Mouse (Mus musculus) midbrain, embryonic 10.5 days (tissue): Measurements from ENCODE around the gene Cabp1. TPM values are rescaled to one million over a fixed set of nuclear protein-coding genes. Genes with fewer than 3 reads are reported as not detected.

ENCODE experiments used
- DNase-seq: peaks from one replicate; pipeline ENCODE4 v3.0.0-alpha.2; 2017; ENCODE audit warnings: low spot score
- H3K27ac ChIP-seq: fragments of 300-500 bp; sonication (generic); replicated peaks from 2 replicates; pipeline ENCODE4 v1.5.1; 2016; ENCODE audit warnings: mild to moderate bottlenecking
- H3K27me3 ChIP-seq: fragments of 300-500 bp; sonication (generic); 2 replicates; pipeline ENCODE4 v1.6.1; 2016; ENCODE audit warnings: low read depth, mild to moderate bottlenecking; ENCODE audit not compliant: poor library complexity, severe bottlenecking
- H3K36me3 ChIP-seq: fragments of 300-500 bp; sonication (generic); 2 replicates; pipeline ENCODE4 v1.6.1; 2016; ENCODE audit warnings: mild to moderate bottlenecking, moderate library complexity
- H3K4me1 ChIP-seq: fragments of 300-500 bp; sonication (generic); 2 replicates; pipeline ENCODE4 v1.6.1; 2016
- H3K4me3 ChIP-seq: fragments of 300-500 bp; sonication (generic); 2 replicates; pipeline ENCODE4 v1.5.1; 2016; ENCODE audit warnings: mild to moderate bottlenecking, moderate library complexity
- H3K9me3 ChIP-seq: fragments of 300-500 bp; sonication (generic); replicated peaks from 2 replicates; pipeline ENCODE4 v1.6.1; 2016; ENCODE audit warnings: mild to moderate bottlenecking
- WGBS: fragments of 180-500 bp; shearing (Covaris S2); methylation state at CpG from one replicate; pipeline ENCODE4 v1.1.7; 2016; 5-methylcytosine and 5-hydroxymethylcytosine counted together
- polyA plus RNA-seq: library from polyadenylated mRNA; unstranded; fragments of >200 nt; fragmentation: Nextera tagmentation; extraction: Ambion mirVana; gene quantifications from 2 replicates; pipeline ENCODE4 v1.2.1, GENCODE M21; 2016

The Cabp1 gene
- polyA plus RNA-seq, 1 experiment from 2014 or later = 1.3 TPM

- Histone ChIP-seq H3K4me1 (peaks cover 26% of the 10 kb centered on the region), H3K27me3 (peaks cover 64% of the 10 kb centered on the region), H3K36me3 (no peaks in the 10 kb centered on the region), H3K27ac (peak overlapping the region; percentile 86), H3K9me3 (no peaks in the 10 kb centered on the region), H3K4me3 (peak overlapping the region; percentile 49)
- 12% methylated on average over 23 of the region's 23 CpGs for WGBS
- DNase-seq = peak; percentile 45
These were observed 9.8 kb upstream of the Cabp1 start for GRCm38 (mm10) chr5:115203735-115204561.

- Histone ChIP-seq H3K27me3 (peaks cover 87% of the 10 kb centered on the region), H3K4me3 (peak overlapping the region; percentile 79), H3K4me1 (peaks cover 34% of the 10 kb centered on the region), H3K27ac (peak overlapping the region; percentile 77), H3K9me3 (no peaks in the 10 kb centered on the region), H3K36me3 (no peaks in the 10 kb centered on the region)
- DNase-seq = no peak
- 6% methylated on average over 12 of the region's 12 CpGs for WGBS
These were observed 543 bp upstream of the Cabp1 start for GRCm38 (mm10) chr5:115194626-115195221.

GRCm38 (mm10) chr5:115193226-115193625, 955 bp downstream of the Cabp1 start:
- H3K4me1 ChIP-seq = peaks cover 34% of the 10 kb centered on the region
- H3K36me3 ChIP-seq = no peaks in the 10 kb centered on the region
- peak overlapping the region; percentile 77 for H3K27ac ChIP-seq
- 1% methylated on average over 34 of the region's 34 CpGs for WGBS
- H3K27me3 ChIP-seq = peaks cover 100% of the 10 kb centered on the region
- peak overlapping the region; percentile 79 for H3K4me3 ChIP-seq
- 0 out of 2 replicates have a peak, but pooled peaks cover 4% of the 10 kb centered on the region for H3K9me3 ChIP-seq
- peak; percentile 51 for DNase-seq

GRCm38 (mm10) chr5:115192828-115193195, 1.4 kb downstream of the Cabp1 start:
- H3K27ac ChIP-seq = no peak overlapping the region
- DNase-seq = peak; percentile 38
- peaks cover 35% of the 10 kb centered on the region for H3K4me1 ChIP-seq
- H3K36me3 ChIP-seq = no peaks in the 10 kb centered on the region
- WGBS = 12% methylated on average over 7 of the region's 7 CpGs
- H3K4me3 ChIP-seq = peak overlapping the region; percentile 79
- H3K9me3 ChIP-seq = 0 out of 2 replicates have a peak, but pooled peaks cover 4% of the 10 kb centered on the region
- H3K27me3 ChIP-seq = peaks cover 100% of the 10 kb centered on the region

- 0 out of 2 replicates have a peak overlapping the region, but pooled peaks have one; percentile 9 for H3K27ac ChIP-seq
- WGBS = 10% methylated on average over 29 of the region's 29 CpGs
- H3K4me1 ChIP-seq = peaks cover 42% of the 10 kb centered on the region
- 0 out of 2 replicates have a peak, but pooled peaks cover 4% of the 10 kb centered on the region for H3K9me3 ChIP-seq
- H3K4me3 ChIP-seq = peak overlapping the region; percentile 79
- peaks cover 100% of the 10 kb centered on the region for H3K27me3 ChIP-seq
- no peaks in the 10 kb centered on the region for H3K36me3 ChIP-seq
- peak; percentile 35 for DNase-seq
These were observed 2.0 kb downstream of the Cabp1 start for GRCm38 (mm10) chr5:115191880-115192827.

GRCm38 (mm10) chr5:115190081-115190480, 4.1 kb downstream of the Cabp1 start:
- H3K9me3 ChIP-seq = 0 out of 2 replicates have a peak, but pooled peaks cover 4% of the 10 kb centered on the region
- peaks cover 59% of the 10 kb centered on the region for H3K4me1 ChIP-seq
- no peak overlapping the region for H3K4me3 ChIP-seq
- no peak for DNase-seq
- H3K27ac ChIP-seq = no peak overlapping the region
- no peaks in the 10 kb centered on the region for H3K36me3 ChIP-seq
- H3K27me3 ChIP-seq = peaks cover 99% of the 10 kb centered on the region
- 83% methylated on average over 12 of the region's 12 CpGs for WGBS

- Histone ChIP-seq H3K9me3 (0 out of 2 replicates have a peak, but pooled peaks cover 4% of the 10 kb centered on the region), H3K36me3 (no peaks in the 10 kb centered on the region), H3K4me3 (no peak overlapping the region), H3K4me1 (peaks cover 61% of the 10 kb centered on the region), H3K27ac (no peak overlapping the region), H3K27me3 (peaks cover 89% of the 10 kb centered on the region)
- peak; percentile 46 for DNase-seq
- 55% methylated on average over 5 of the region's 5 CpGs for WGBS
These were observed 5.4 kb downstream of the Cabp1 start for GRCm38 (mm10) chr5:115188824-115189223.

- H3K27ac ChIP-seq = peak overlapping the region; percentile 72
- H3K4me3 ChIP-seq = peak overlapping the region; percentile 28
- H3K9me3 ChIP-seq = 0 out of 2 replicates have a peak, but pooled peaks cover 4% of the 10 kb centered on the region
- H3K27me3 ChIP-seq = peaks cover 86% of the 10 kb centered on the region
- no peaks in the 10 kb centered on the region for H3K36me3 ChIP-seq
- H3K4me1 ChIP-seq = peaks cover 56% of the 10 kb centered on the region
- peak; percentile 96 for DNase-seq
- WGBS = 21% methylated on average over 26 of the region's 26 CpGs
These were observed 6.7 kb downstream of the Cabp1 start for GRCm38 (mm10) chr5:115187188-115188131.

- Histone ChIP-seq H3K27me3 (peaks cover 85% of the 10 kb centered on the region), H3K4me3 (peak overlapping the region; percentile 28; the same call in 1 of the 2 replicates), H3K36me3 (no peaks in the 10 kb centered on the region), H3K4me1 (peaks cover 47% of the 10 kb centered on the region), H3K27ac (no peak overlapping the region), H3K9me3 (0 out of 2 replicates have a peak, but pooled peaks cover 4% of the 10 kb centered on the region)
- peak; percentile 31 for DNase-seq
- 46% methylated on average over 17 of the region's 17 CpGs for WGBS
These were observed 7.7 kb downstream of the Cabp1 start for GRCm38 (mm10) chr5:115186371-115187073.

- Histone ChIP-seq H3K27ac (peak overlapping the region; percentile 59), H3K4me3 (peak overlapping the region; percentile 39), H3K9me3 (0 out of 2 replicates have a peak, but pooled peaks cover 4% of the 10 kb centered on the region), H3K36me3 (no peaks in the 10 kb centered on the region), H3K4me1 (peaks cover 47% of the 10 kb centered on the region), H3K27me3 (peaks cover 67% of the 10 kb centered on the region)
- DNase-seq = peak; percentile 58
- WGBS = 20% methylated on average over 15 of the region's 15 CpGs
These were observed 9.5 kb downstream of the Cabp1 start for GRCm38 (mm10) chr5:115184726-115185125.

GRCm38 (mm10) chr5:115183482-115183881, 10.7 kb downstream of the Cabp1 start:
- no peak for DNase-seq
- peaks cover 47% of the 10 kb centered on the region for H3K4me1 ChIP-seq

More at GRCm38 (mm10) chr5:115183482-115183881, 10.7 kb downstream of the Cabp1 start:
- WGBS = 81% methylated on average over 10 of the region's 10 CpGs
- H3K27ac ChIP-seq = no peak overlapping the region
- peaks cover 54% of the 10 kb centered on the region for H3K27me3 ChIP-seq
- H3K4me3 ChIP-seq = no peak overlapping the region
- 0 out of 2 replicates have a peak, but pooled peaks cover 3% of the 10 kb centered on the region for H3K9me3 ChIP-seq
- no peaks in the 10 kb centered on the region for H3K36me3 ChIP-seq
